Mouse (Mus musculus) limb, embryonic 10.5 days (tissue): ENCODE results near the gene Sec24a. TPM values are rescaled to one million over a fixed set of nuclear protein-coding genes. Genes with fewer than 3 reads are reported as not detected.
"Not testable (repeated sequence)": the region's sequence is repeated elsewhere in the genome, so short reads cannot be mapped to it uniquely, and the experiment has no call there.

Experiments
- DNase-seq: peaks from one replicate; pipeline ENCODE4 v3.0.0-alpha.2; 2017; ENCODE audit warnings: low spot score
- H3K27ac ChIP-seq: fragments of 300-500 bp; sonication (generic); 2 replicates; pipeline ENCODE4 v1.5.1; 2016; ENCODE audit warnings: mild to moderate bottlenecking
- H3K27me3 ChIP-seq: fragments of 300-500 bp; sonication (generic); 2 replicates; pipeline ENCODE4 v1.6.1; 2016; ENCODE audit warnings: low read depth, mild to moderate bottlenecking; ENCODE audit not compliant: poor library complexity, severe bottlenecking
- H3K36me3 ChIP-seq: fragments of 300-500 bp; sonication (generic); 2 replicates; pipeline ENCODE4 v1.6.1; 2016; ENCODE audit warnings: mild to moderate bottlenecking, moderate library complexity
- H3K4me1 ChIP-seq: fragments of 300-500 bp; sonication (generic); 2 replicates; pipeline ENCODE4 v1.6.1; 2016
- H3K4me3 ChIP-seq: fragments of 300-500 bp; sonication (generic); 2 replicates; pipeline ENCODE4 v1.5.1; 2016; ENCODE audit warnings: mild to moderate bottlenecking, moderate library complexity
- H3K9me3 ChIP-seq: fragments of 300-500 bp; sonication (generic); replicated peaks from 2 replicates; pipeline ENCODE4 v1.6.1; 2016; ENCODE audit warnings: mild to moderate bottlenecking
- WGBS: fragments of 180-500 bp; shearing (Covaris S2); methylation state at CpG from one replicate; pipeline ENCODE4 v1.1.7; 2016; 5-methylcytosine and 5-hydroxymethylcytosine counted together
- polyA plus RNA-seq: library from polyadenylated mRNA; unstranded; fragments of >200 nt; fragmentation: Nextera tagmentation; extraction: Ambion mirVana; gene quantifications from 2 replicates; pipeline ENCODE4 v1.2.1, GENCODE M21; 2016

Gene Sec24a
- polyA plus RNA-seq, 1 experiment from 2014 or later, result 13.4 TPM

DNA sequence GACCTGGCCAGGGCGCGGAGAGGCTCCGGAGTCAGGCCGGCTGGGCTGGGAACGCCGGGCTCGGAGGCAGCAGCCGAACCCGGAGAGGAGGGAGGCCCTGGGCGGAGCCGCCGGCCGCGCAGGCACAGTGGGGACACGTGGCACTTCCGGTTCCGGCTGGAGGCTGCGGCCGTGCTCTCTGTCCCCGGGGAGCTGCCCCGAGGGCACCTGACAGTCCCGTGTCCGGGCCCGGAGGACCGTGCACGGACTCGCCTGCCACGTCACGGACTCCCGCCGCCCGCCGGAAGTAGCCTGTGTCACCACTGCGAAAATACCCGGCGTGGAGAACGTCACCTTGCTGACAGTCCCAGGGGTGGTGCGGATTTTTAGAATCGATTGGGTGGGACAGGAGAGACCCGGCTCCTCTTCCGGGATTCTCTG, 7.1 kb downstream of the Sec24a start:
- whole genome bisulfite sequencing, result under 1% methylated on average over 41 of the region's 41 CpGs
- peak; percentile 97 for DNase-seq
- no peaks in the 10 kb centered on the region for H3K27me3 ChIP-seq
- no peaks in the 10 kb centered on the region for H3K9me3 ChIP-seq
- peak overlapping the region; percentile 99 for H3K4me3 ChIP-seq
- peaks cover 22% of the 10 kb centered on the region for H3K4me1 ChIP-seq
- peaks cover 4% of the 10 kb centered on the region; the same call in 1 of the 2 replicates for H3K36me3 ChIP-seq
- peak overlapping the region; percentile 89 for H3K27ac ChIP-seq

DNA sequence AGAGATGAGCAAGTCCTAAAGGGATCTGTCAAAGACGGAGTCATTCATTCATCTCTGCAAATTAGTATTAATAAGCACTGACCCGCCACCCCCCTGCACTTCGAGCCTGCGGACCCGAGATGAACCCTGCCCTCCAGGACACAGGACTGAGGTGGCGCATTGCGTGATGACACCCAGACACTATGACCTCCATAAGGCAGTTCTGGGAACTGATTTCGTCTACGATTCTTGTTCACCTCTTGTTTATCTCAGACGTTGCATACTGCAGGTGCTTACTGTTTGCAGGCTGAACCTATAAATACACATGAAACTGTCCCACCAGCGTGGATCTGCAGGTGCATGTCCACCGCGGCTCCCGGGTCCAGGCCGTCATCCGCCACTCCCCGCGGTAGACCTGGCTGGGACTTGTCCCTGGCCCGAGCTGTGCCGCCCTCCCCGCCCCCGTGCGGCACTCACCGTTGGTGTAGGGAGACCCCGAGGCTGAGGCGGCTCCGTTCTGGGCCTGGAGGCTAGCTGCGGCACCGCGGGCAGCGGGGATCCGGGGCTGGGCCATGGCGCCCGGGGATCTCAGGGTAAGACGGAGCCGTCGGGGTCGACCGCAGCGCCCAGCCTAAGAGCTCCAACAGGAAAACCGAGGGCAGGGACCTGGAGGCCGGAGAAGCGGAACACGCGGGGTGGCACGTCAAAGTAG, 7.7 kb downstream of the Sec24a start:
- no peaks in the 10 kb centered on the region for H3K9me3 ChIP-seq
- DNase-seq, result no peak
- H3K4me1 ChIP-seq, result peaks cover 22% of the 10 kb centered on the region
- peak overlapping the region; percentile 99 for H3K4me3 ChIP-seq
- WGBS, result under 1% methylated on average over 46 of the region's 46 CpGs
- no peaks in the 10 kb centered on the region for H3K27me3 ChIP-seq
- H3K36me3 ChIP-seq, result peaks cover 5% of the 10 kb centered on the region
- peak overlapping the region; percentile 89 for H3K27ac ChIP-seq

DNA sequence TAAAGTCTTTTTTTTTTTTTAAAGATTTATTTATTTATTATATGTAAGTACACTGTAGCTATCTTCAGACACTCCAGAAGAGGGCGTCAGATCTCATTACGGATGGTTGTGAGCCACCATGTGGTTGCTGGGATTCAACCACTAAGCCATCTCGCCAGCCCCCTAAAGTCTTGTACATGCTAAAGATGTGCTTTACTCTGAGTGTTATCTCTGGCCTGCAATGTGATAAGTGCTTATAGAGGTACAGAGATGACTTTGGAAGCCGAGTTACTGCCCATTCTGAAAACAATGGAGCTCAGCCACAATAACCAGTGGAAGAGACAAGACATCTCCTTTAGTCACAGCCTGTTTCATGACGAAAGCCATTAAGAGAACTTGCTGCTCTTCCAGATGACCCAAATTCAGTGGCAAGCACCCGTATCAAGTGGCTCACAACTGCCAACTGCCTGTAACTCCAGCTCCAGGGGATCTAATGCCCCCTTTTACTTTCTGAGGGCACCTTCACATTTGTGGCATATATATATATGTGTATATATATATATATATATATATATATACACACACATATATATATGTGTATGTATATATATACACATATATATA, 11.7 kb downstream of the Sec24a start:
- Histone ChIP-seq H3K4me1 (peaks cover 18% of the 10 kb centered on the region), H3K36me3 (peaks cover 18% of the 10 kb centered on the region)
- DNase-seq, H3K27me3 ChIP-seq, H3K4me3 ChIP-seq, H3K9me3 ChIP-seq, H3K27ac ChIP-seq: not testable (repeated sequence)
- WGBS, result 81% methylated on average over 6 of the region's 6 CpGs

DNA sequence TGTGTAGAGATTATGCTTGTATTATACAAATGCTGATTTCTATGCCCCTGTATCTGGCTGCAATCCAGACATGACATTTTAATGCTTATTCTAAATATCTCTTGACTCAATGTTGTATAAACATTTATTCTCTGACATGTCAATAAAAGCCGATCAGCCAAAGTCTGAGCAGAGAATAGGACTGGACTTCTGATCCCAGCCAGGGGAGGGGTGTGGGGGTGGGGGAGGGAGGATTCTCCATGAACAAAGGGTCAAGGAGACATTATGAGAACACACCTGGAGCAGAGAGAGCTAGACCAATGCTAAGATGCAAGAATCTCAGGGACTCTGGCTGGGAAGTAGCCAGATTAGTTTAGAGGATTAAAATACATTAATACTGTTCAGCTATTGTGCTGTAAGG, 17.3 kb downstream of the Sec24a start:
- H3K4me1 ChIP-seq, result no peaks in the 10 kb centered on the region
- H3K36me3 ChIP-seq, result peaks cover 47% of the 10 kb centered on the region
- 90% methylated on average over 1 of the region's 1 CpGs for WGBS
- H3K27me3 ChIP-seq, result no peaks in the 10 kb centered on the region
- H3K27ac ChIP-seq, result no peak overlapping the region
- DNase-seq, result no peak
- no peak overlapping the region for H3K4me3 ChIP-seq
- no peaks in the 10 kb centered on the region for H3K9me3 ChIP-seq

DNA sequence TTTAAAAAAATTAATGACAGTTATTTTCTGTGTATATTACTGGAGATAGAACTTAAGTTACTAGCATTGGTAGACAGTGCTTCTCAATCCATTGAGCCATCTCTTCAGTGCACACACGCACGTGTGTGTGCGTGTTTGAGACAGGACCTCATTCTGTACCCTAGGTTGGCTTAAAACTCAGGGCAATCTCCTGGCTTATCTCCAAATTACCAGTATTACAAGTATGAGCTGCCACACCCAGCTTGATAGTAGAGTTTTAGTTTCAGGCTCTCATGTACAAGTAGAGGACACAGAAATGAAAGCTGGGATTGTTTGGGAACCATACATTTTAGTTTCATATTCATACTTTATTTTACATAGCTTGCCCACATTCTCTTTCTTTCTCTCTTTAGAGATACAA, 22.7 kb downstream of the Sec24a start:
- H3K4me3 ChIP-seq, result no peak overlapping the region
- no peaks in the 10 kb centered on the region for H3K27me3 ChIP-seq
- peaks cover 60% of the 10 kb centered on the region for H3K36me3 ChIP-seq
- H3K9me3 ChIP-seq, result no peaks in the 10 kb centered on the region
- no peak overlapping the region for H3K27ac ChIP-seq
- H3K4me1 ChIP-seq, result no peaks in the 10 kb centered on the region
- DNase-seq, result no peak
- WGBS, result 95% methylated on average over 3 of the region's 3 CpGs

DNA sequence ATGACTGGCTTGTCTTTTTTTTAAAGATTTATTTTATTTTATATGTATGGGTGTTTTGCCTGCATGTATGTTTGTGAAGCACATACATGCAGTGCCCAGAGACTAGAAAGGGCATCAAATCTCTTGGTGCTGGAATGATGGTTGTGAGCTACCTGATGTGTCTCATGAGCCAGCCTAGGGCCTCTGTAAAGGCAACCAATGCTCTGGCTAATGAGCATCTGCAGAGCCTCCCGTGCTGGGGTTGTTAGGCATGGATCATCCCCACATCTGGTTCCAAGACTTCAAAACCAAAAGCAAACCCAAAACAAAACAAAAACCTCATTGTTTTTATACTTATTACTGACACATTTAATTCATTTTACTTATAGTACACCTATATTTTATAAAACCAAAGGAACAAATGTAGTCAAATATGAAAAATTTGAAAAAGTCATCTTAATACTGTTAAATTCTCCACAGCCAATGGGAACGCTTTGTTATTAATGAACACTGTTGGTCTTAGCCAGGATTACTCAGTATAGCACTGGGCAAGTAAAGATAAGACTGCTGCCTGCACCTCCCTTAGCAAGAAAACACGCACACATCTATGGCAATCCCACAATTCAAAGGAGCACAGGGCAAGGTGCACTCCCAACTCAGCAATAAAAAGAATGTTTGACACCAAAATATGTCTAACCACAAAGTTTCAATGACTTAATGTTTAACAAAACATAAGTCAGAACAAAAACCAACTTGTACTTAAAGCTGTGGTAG, 24.6 kb downstream of the Sec24a start:
- 87% methylated on average over 3 of the region's 3 CpGs for WGBS
- no peak for DNase-seq

DNA sequence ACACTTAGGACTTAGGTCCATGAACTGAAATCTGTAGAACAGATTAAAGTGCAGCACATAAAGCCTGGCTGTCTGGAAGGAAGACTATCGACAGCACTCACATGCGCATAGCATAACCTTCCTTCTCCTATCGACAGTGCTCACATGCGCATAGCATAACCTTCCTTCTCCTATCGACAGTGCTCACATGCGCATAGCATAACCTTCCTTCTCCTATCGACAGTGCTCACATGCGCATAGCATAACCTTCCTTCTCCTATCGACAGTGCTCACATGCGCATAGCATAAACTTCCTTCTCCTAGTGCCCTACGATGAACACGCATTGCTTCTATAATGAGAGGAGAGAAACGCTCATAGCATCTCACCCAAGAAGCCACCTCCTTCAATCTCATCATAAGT, 29.2 kb downstream of the Sec24a start:
- H3K36me3 ChIP-seq, result peaks cover 62% of the 10 kb centered on the region
- 98% methylated on average over 13 of the region's 13 CpGs for WGBS

More for the DNA sequence above, 24.6 kb downstream of the Sec24a start:
- no peak overlapping the region for H3K27ac ChIP-seq
- no peaks in the 10 kb centered on the region for H3K9me3 ChIP-seq
- H3K4me1 ChIP-seq, result no peaks in the 10 kb centered on the region
- peaks cover 60% of the 10 kb centered on the region for H3K36me3 ChIP-seq
- H3K27me3 ChIP-seq, result no peaks in the 10 kb centered on the region
- H3K4me3 ChIP-seq, result no peak overlapping the region

DNA sequence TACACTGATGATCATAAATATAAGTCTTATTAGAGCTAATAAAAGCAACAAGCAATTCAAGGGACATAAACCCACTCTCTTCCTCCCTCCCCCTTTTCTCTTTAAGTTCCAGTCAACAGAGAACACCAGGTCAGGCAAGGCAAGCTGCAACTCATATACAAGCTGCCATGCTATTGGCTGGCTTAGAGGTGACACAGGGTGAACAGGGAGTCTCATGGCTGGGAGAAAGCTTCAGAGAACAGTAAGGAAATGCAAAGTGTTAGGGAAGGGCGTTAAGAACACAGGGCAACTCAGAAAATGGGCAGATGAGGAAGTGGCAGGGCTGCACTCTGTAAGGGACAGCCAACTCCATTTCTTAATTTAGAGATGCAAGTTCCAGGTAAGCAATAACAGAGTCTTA, 30.6 kb downstream of the Sec24a start:
- H3K9me3 ChIP-seq, result no peaks in the 10 kb centered on the region
- H3K4me3 ChIP-seq, result no peak overlapping the region
- H3K36me3 ChIP-seq, result peaks cover 62% of the 10 kb centered on the region
- no peaks in the 10 kb centered on the region for H3K4me1 ChIP-seq
- no peaks in the 10 kb centered on the region for H3K27me3 ChIP-seq
- DNase-seq, result no peak
- no peak overlapping the region for H3K27ac ChIP-seq
- 91% methylated on average over 1 of the region's 1 CpGs for WGBS

More for the DNA sequence above, 29.2 kb downstream of the Sec24a start:
- not testable (repeated sequence) for DNase-seq, H3K9me3 ChIP-seq, H3K27ac ChIP-seq, H3K4me1 ChIP-seq, H3K27me3 ChIP-seq, H3K4me3 ChIP-seq

DNA sequence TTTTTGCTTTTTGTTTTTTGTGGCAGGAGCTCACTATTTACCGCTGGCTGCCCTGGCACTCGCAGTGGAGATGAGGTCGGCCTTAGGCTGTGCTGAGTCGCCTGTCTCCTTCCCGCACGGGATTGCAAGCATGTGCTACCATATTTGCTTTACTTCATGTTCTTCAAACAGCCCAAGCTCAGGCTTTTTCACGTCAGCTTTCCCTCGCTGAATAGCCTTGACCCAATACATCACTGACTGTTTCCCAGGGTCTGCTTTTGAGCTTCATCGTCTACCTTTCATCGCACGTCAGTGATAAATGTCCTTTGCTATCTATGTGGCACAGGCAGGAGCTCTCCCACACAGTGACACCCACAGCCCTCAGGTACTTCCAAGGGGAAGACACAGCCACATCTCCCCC, 42.4 kb downstream of the Sec24a start:
- no peak overlapping the region for H3K27ac ChIP-seq
- no peak overlapping the region for H3K4me3 ChIP-seq
- H3K4me1 ChIP-seq, result no peaks in the 10 kb centered on the region
- no peaks in the 10 kb centered on the region for H3K27me3 ChIP-seq
- WGBS, result 96% methylated on average over 11 of the region's 11 CpGs
- peaks cover 87% of the 10 kb centered on the region for H3K36me3 ChIP-seq
- no peak for DNase-seq
- no peaks in the 10 kb centered on the region for H3K9me3 ChIP-seq

DNA sequence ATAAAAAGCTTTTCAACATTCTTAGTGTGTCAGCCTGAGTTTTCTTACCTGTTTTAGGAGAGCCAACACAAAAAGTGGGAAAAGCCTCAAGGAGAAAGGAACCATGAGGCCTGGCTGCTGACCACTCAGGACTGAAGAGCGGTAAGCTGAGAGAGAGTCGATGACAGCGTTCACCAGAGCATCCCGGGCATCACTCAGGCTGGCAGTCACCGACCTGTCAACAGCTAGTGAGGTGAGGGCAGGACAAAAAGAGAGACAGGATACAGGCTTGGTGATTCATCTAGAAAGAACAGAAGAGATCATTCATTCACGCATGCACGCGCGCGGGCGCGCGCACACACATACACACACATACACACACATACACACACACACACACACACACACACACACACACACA, 56.4 kb downstream of the Sec24a start:
- Histone ChIP-seq H3K27me3 (no peaks in the 10 kb centered on the region), H3K4me3 (no peak overlapping the region), H3K36me3 (peaks cover 95% of the 10 kb centered on the region), H3K4me1 (no peaks in the 10 kb centered on the region), H3K27ac (no peak overlapping the region), H3K9me3 (no peaks in the 10 kb centered on the region)
- WGBS, result 95% methylated on average over 13 of the region's 13 CpGs
- DNase-seq, result no peak

DNA sequence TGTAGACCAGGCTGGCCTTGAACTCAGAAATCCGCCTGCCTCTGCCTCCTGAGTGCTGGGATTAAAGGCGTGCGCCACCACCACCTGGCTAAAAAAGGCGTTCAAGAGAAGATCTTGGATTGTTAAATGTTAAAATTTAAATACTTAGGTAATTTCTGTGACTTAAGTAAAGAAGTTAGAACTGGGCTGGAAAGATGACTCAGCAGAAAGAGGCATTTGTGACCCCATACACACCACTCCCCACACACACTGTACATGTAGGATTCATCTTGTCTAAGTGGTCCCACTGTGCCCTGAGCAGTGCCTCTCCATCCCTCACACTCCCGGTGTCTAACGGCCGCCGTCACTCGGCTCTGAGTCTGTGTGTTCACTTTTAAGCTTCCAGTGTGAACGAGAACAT, 57.0 kb downstream of the Sec24a start:
- DNase-seq, result no peak
- H3K4me3 ChIP-seq, result no peak overlapping the region
- H3K4me1 ChIP-seq, result no peaks in the 10 kb centered on the region
- peaks cover 94% of the 10 kb centered on the region for H3K36me3 ChIP-seq
- no peaks in the 10 kb centered on the region for H3K27me3 ChIP-seq
- H3K27ac ChIP-seq, result no peak overlapping the region
- H3K9me3 ChIP-seq, result no peaks in the 10 kb centered on the region
- WGBS, result 96% methylated on average over 10 of the region's 10 CpGs

DNA sequence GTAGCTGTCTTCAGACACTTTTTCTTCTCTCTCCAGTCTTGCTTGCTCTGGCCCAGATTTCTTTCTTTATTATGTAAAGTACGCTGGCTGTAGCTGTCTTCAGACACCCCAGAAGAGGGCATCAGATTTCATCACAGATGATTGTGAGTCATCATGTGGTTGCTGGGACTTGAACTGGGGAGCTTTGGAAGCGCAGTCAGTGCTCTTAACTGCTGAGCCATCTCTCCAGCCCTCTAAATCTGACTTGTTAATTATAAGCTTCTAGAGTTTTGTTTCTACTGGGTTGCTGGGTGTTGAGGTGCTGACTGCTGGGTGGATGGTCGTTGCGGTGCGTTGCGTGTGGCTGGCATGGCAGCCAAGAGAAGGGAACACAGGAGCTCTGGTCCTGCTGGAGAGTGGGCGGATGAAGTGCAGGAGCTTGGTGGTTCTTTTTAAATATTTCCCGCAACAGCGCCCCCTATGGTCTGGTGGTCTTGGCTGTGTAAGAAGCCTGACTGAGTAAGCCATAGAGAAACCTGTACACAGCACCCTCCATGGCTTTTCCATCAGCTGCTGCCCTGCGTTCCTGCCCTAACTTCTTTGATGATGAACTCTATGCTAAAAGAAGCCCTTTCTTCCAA, 59.9 kb downstream of the Sec24a start:
- DNase-seq, result peak; percentile 32
- peaks cover 96% of the 10 kb centered on the region for H3K36me3 ChIP-seq
- no peak overlapping the region for H3K27ac ChIP-seq
- 67% methylated on average over 10 of the region's 10 CpGs for WGBS
- H3K4me1 ChIP-seq, result no peaks in the 10 kb centered on the region
- no peak overlapping the region for H3K4me3 ChIP-seq
- no peaks in the 10 kb centered on the region for H3K27me3 ChIP-seq
- H3K9me3 ChIP-seq, result no peaks in the 10 kb centered on the region

DNA sequence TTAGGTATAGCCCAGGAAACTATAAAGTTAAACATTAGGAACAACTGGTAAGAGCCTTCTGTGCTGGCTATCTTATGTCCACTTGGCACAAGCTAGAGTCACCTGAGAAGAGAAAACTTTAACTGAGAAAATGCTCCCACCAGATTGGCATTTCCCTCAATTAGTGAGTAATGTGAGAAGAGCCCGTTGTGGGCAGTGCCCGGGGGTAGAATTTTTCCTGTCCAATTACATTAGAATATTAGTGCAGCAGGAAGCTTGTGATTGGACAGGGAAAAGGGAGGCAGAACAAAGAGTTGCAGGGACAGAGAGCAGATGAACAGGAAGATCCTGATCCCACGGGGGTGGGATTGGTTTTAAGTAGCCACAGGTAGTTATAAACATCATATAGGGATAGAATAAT, 60.6 kb downstream of the Sec24a start:
- Histone ChIP-seq H3K27ac (no peak overlapping the region), H3K4me1 (no peaks in the 10 kb centered on the region), H3K9me3 (no peaks in the 10 kb centered on the region), H3K36me3 (peaks cover 96% of the 10 kb centered on the region), H3K27me3 (no peaks in the 10 kb centered on the region), H3K4me3 (no peak overlapping the region)
- DNase-seq, result no peak
- WGBS, result 67% methylated on average over 3 of the region's 3 CpGs
